Mouse (Mus musculus): Measurements from ENCODE around the gene Aloxe3.

Gene Aloxe3

DNA sequence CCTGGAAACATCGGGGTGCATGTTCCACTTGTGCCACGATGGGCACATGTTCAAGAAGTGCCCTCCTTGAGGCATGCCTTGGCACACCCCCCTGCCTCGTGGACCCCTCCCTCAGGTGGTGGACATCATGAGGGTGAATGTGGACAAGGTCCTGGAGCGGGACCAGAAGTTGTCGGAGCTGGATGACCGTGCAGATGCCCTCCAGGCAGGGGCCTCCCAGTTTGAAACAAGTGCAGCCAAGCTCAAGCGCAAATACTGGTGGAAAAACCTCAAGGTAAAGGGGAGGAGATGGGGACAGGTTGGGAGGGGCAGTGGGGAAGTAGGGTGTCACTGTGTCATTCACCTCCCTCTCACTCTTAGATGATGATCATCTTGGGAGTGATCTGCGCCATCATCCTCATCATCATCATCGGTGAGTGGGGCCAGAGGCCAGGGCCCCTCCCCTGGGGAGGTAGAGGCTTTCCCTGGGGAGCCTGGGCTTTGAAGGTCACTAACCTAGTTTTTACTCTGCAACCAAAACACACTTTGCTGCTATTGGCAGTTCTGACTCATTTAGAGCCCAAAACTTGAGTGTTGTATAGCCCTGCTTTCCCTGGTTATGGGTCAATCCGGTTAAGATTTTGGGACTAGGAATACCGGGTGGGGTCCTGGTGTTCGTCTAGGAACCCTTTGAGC, 35.9 kb upstream of the Aloxe3 start:
- CTCF ChIA-PET, result interaction anchor here in 1 of 4 experiments (1.0 kb wide), 1 partner anchor 23 kb away, joined by 3 read pairs; no protein-coding TSS in a partner anchor
- POLR2A ChIA-PET, result interaction anchor here in 3 of 4 experiments (0.7 to 19.7 kb wide), 6 partner anchors 9 to 145 kb away, joined by 3 to 547 read pairs (median 138); partner anchors contain the start of genes Tmem107 (in 2 of the 3), 9130213A22Rik (in 1 of the 3) and Hes7 (in 1 of the 3)

DNA sequence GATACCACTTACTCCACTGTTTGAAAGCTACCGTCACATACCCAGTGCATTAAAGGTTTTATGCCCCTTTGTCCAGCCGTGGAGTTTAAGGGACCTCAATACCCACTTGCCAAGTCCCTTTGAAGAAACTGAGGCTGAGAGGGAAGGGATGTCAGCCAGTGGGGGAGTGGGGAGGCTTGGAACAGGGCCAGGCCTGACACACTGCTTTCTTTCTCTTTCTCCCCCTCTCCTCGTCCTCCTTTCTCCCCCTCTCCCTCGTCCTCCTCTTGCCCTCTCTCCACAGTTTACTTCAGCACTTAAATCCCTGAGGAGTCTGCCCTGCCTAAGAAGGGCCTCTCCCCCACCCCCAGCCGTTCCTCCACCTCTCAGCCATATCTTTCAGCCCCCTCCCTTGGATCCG, 35.3 kb upstream of the Aloxe3 start:
- CTCF ChIA-PET, result interaction anchor here in 1 of 4 experiments (1.3 kb wide), 1 partner anchor 43 kb away, joined by 3 read pairs; no protein-coding TSS in a partner anchor
- POLR2A ChIA-PET, result interaction anchor here in 3 of 4 experiments (0.9 to 19.7 kb wide), 5 partner anchors 14 to 508 kb away, joined by 3 to 547 read pairs (median 269); partner anchors contain the start of genes Tmem107 (in 3 of the 3), 9130213A22Rik (in 1 of the 3) and Hes7 (in 1 of the 3)

DNA sequence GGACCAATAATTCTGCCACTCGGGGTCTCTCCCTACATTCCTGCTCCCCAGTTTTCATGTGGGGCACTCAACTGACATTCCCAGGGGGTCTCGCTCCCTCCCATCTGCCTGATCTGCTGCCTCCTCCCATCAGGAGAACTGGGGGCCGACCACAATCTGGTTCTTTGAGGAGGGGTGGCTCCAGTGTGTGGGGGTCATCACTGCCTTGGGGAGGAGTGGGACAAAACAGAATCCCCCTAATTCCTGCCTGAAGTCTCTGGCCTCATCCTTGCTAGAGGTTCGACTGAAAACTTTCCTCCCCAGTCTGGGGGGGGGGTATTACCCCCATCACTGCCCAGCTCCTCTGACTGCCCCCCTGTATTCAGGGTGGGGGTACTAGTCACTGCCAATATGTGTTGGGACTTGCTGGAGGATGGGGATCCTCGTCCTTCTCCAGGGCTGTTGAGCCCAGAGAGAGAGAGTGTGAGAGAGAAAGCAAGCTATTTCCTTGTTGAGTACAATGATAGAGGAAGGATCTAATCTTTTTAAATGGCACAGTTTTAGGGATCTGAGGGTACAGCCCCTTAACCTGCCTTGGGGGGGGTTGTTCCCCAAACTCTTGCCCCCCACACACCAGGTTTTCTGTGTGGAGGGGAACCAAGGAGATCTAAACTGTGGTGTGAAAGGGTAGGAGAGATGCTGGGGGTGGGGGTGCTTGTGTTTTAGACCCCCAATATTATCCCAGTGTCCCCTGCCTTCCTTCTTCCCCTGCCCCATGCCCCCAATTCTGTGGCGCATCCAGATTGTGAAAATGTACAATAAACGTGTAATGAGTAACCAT, 33.9 kb upstream of the Aloxe3 start:
- ChIA-PET POLR2A (interaction anchor here (0.7 to 19.7 kb wide), 15 partner anchors 8 to 67 kb away, joined by 3 to 547 read pairs (median 5); partner anchors contain the start of genes Tmem107 (in 3 of the 4), 9130213A22Rik (in 2 of the 4), Borcs6 (in 1 of the 4) and Hes7 (in 1 of the 4)), CTCF (interaction anchor here (0.5 to 3.0 kb wide), 19 partner anchors 10 to 231 kb away, joined by 3 to 14 read pairs (median 4); partner anchors contain the start of gene 9130213A22Rik (in 1 of the 4))

DNA sequence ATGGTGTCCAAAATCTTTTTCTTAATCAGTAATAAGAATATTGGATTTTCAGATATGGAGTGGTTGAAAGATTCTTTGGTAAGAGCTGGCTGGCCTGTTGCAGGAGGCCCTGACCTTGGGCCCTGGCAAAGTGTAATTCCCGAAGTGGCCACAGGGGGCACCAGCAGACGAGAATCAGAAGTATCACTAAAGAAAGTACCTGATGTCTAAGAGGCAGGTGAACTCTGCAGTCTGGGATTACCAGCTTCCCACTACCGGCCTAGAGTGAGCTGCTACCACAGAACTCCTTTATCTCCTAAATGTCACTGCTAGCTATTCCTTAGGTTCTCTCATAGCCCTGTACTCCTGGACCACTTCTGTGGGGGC, 33.3 kb upstream of the Aloxe3 start:
- ChIA-PET CTCF (interaction anchor here (0.5 to 3.0 kb wide), 22 partner anchors 9 to 367 kb away, joined by 3 to 14 read pairs (median 4); partner anchors contain the start of genes 9130213A22Rik (in 1 of the 4) and Slc25a35 (in 1 of the 4)), POLR2A (interaction anchor here (0.6 to 19.7 kb wide), 16 partner anchors 10 to 64 kb away, joined by 3 to 547 read pairs (median 5); partner anchors contain the start of genes Tmem107 (in 3 of the 4), 9130213A22Rik (in 2 of the 4), Borcs6 (in 1 of the 4) and Hes7 (in 1 of the 4))

DNA sequence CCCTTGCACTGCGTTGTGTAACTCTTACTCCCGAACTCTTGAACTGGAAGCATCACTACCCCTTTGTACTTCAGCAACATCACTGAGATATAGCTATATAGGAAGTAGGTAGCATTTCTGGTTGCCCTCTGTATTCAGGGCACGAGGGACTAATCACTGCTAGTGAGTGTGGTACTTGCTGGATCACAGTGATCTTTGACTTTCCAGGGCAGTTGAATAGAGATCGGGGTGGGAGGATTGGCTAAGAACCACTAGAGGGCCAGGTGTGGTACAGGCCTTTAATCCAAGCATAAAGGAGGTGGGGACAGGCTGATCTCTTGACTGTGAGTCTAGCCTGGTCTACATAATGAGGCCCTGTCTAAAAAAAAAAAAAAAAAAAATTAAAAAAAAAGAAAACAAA, 32.8 kb upstream of the Aloxe3 start:
- CTCF ChIA-PET, result interaction anchor here (0.6 to 3.0 kb wide), 21 partner anchors 8 to 366 kb away, joined by 3 to 14 read pairs (median 4); partner anchors contain the start of genes 9130213A22Rik (in 1 of the 4), Borcs6 (in 1 of the 4) and Slc25a35 (in 1 of the 4)
- POLR2A ChIA-PET, result interaction anchor here (0.6 to 19.7 kb wide), 20 partner anchors 8 to 64 kb away, joined by 3 to 547 read pairs (median 4); partner anchors contain the start of genes Tmem107 (in 3 of the 4), 9130213A22Rik (in 2 of the 4), Borcs6 (in 1 of the 4) and Hes7 (in 1 of the 4)

DNA sequence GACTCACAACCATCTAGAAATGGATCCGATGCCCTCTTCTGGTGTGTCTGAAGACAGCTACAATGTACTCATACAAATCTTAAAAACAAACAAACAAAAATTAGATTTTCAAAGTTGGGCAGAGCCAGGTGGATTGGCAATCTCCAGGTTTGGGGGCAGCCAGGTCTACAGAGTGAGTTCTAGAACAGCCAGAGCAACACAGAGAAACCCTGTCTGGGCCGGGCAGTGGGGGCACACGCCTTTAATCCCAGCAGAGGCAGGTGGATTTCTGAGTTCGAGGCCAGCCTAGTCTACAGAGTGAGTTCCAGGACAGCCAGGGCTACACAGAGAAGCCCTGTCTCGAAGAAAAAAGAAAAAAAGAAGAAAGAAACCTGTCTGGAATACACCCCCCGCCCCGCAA, 31.8 kb upstream of the Aloxe3 start:
- POLR2A ChIA-PET, result interaction anchor here (0.8 to 19.7 kb wide), 30 partner anchors 9 to 241 kb away, joined by 3 to 547 read pairs (median 8); partner anchors contain the start of genes Tmem107 (in 3 of the 4), 9130213A22Rik (in 2 of the 4), Borcs6 (in 2 of the 4) and Cntrob (in 1 of the 4)
- CTCF ChIA-PET, result interaction anchor here in 3 of 4 experiments (0.6 to 3.0 kb wide), 11 partner anchors 13 to 918 kb away, joined by 3 to 14 read pairs (median 7); partner anchors contain the start of genes Borcs6 (in 1 of the 3) and Slc25a35 (in 1 of the 3)

DNA sequence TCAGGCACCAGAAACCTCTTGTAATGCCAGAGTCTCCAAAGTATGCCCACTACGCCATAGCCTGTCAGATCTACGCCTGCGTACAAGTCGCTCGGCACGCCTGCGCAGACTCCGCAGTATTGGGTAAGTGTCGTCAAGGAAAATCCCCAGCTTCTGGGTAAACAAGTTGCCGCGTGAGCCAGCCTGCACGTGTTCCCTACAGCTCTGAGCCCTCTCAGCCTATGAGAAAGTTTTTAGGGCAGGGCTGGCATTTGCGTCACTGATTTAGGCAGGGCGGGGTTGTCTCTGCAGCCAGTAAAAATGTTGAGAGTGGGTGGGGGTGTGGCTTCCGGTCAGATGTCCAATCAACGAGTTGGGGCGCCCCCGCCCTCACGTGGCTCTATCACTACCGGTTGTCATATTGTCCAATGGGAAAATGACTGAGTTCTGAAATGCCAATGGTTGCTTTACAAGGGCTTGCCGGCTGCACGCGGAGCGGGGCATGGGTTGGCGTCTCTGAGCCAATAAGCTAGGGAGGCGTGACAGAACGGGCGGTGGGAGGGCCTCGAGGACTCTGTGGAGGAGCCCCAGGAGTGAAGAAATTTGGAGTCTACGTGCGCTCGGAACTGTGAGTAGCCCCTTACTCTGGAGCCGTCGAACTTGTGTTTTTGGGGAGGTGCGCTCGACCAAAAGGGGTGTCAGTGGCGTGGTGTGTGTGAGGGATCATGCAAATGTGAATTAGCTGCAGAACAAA, 30.8 kb upstream of the Aloxe3 start, which contains the start of gene Per1:
TSS of gene Per1 (plus strand) at position 521 of the 733 bp plus-strand sequence.
- ChIA-PET CTCF (interaction anchor here in 3 of 4 experiments (0.6 to 2.0 kb wide), 14 partner anchors 12 to 538 kb away, joined by 3 to 13 read pairs (median 4); partner anchors contain the start of genes Fxr2 (in 1 of the 3) and Hes7 (in 1 of the 3)), POLR2A (interaction anchor here (0.6 to 19.7 kb wide), 58 partner anchors 8 to 1574 kb away, joined by 3 to 547 read pairs (median 5); partner anchors contain the start of genes Tmem107 (in 3 of the 4), 9130213A22Rik (in 2 of the 4), Borcs6 (in 2 of the 4) and Trp53 (in 2 of the 4))

DNA sequence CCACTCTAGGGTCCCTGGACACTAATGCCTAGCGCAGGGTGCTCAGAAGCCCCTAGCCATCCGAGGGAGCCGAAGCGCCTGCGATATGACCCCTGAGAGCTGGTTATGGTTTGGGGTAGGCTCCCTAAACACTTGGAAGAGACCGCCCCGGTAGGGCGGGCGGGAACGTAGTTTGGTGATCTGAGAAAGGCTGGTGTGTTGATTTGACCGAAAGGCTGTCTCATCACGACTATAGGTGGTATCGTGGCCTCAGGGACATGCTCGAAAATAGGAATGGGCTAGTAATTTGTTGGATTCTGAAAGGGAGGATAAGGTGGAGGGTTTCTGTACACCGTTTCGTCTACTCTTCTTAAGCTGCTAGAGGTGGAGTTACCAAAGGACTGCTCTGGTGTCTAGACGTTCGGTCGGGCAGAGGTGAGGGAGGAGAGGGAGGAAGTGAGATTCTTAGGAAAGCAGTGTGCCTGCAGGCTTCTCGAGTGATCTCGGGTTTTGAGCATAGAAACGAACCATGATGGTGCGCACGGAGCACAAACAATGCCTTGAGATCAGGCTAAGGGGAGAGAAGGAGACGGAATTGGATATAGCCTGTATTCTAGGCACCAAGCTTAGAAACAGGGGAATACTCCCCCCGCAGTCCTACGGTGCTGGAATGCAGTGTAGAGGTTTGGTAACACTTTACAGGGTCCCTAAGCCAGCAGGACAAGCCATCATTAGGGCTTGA, 30.0 kb upstream of the Aloxe3 start:
- CTCF ChIA-PET, result interaction anchor here (0.6 to 2.0 kb wide), 11 partner anchors 11 to 1076 kb away, joined by 3 to 13 read pairs (median 4); partner anchors contain the start of genes Fxr2 (in 1 of the 4) and Hes7 (in 1 of the 4)
- POLR2A ChIA-PET, result interaction anchor here (0.6 to 19.7 kb wide), 49 partner anchors 8 to 906 kb away, joined by 3 to 547 read pairs (median 7); partner anchors contain the start of genes Tmem107 (in 3 of the 4), 9130213A22Rik (in 2 of the 4), Trp53 (in 2 of the 4) and Wrap53 (in 2 of the 4)

DNA sequence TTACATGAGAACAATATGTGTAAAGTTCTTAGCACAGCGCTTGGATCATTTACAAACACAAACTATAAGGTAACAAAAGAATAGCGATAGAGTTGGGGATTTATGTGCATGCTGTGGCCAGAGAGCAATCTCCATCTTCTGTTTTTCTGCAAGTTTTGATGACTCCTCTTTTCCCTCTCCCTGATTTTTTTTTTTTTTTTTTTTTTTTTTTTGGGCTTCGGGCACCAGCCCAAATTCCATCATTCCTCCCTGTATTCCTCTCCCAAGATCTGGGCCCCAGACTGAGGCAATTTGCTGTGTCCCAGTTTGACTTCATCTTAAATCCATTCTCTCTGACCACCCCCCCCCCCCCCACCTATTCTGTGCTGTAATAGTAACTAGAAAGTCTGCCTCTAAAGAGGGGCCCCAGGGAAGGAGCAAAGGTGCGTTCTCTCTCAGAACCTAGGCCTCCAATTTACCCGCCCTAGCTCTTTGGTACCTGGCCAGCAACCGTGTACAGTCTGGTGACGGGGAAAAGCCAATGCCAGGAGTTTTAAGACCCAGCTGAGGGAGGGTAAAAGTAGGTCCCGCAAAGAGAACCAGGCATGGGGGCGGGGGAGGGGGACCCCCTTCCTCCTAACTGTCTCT, 29.2 kb upstream of the Aloxe3 start:
- POLR2A ChIA-PET, result interaction anchor here in 3 of 4 experiments (0.7 to 19.7 kb wide), 24 partner anchors 9 to 781 kb away, joined by 3 to 547 read pairs (median 10); partner anchors contain the start of genes Tmem107 (in 3 of the 3), Borcs6 (in 2 of the 3), Hes7 (in 2 of the 3) and 9130213A22Rik (in 1 of the 3)
- CTCF ChIA-PET, result interaction anchor here in 2 of 4 experiments (0.6 to 0.8 kb wide), 2 partner anchors 16 to 85 kb away, joined by 3 read pairs; no protein-coding TSS in a partner anchor

DNA sequence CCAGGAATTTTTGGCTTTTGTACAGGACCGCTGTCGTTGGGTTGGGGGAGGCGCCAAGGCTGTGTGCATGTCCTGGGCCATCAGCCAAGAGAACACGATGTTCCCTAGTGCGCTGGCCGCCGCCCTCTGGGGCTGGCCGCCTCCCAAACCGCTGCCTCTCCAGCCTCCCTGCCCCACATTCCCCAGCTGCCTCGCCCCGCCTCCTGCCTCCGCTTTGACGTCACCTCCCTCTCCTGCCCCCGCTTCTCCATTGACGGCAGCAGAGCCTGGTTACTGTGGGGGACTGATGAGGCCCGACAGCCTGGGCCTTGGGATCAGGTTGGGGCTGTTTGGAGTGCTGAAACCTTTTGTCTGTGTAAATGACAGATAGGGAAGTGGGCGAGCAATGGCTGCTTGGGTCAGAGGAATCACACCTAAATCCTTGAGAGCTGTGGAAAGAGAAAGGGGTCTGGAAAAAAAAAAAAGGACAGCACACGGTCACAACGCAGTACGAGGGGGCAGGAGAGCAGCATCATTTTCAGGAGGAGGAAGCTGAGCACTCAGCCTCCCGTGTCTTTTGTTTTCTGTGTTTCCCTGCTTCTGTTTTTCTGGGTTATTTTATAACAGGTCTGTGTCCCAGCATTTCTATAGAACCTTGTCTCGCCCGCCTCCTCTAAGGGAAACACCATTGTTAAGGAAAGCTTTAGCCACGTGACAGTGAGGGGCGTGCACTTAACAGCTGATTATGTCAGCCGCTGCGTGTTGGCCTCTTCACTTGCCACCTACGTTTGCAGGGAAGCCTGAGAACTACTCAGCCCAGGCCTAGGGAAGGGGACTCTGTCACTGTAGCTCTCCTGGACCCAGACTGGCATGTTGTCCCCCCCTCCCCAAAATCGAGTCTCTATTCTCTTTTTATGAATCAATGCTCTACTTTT, 28.5 kb upstream of the Aloxe3 start:
- POLR2A ChIA-PET, result interaction anchor here in 3 of 4 experiments (0.6 to 19.7 kb wide), 34 partner anchors 10 to 781 kb away, joined by 3 to 547 read pairs (median 4); partner anchors contain the start of genes Tmem107 (in 3 of the 3), Borcs6 (in 2 of the 3), Hes7 (in 2 of the 3) and 9130213A22Rik (in 1 of the 3)
- CTCF ChIA-PET, result interaction anchor here in 1 of 4 experiments (0.6 to 0.8 kb wide), 3 partner anchors 17 to 84 kb away, joined by 3 read pairs; no protein-coding TSS in a partner anchor

DNA sequence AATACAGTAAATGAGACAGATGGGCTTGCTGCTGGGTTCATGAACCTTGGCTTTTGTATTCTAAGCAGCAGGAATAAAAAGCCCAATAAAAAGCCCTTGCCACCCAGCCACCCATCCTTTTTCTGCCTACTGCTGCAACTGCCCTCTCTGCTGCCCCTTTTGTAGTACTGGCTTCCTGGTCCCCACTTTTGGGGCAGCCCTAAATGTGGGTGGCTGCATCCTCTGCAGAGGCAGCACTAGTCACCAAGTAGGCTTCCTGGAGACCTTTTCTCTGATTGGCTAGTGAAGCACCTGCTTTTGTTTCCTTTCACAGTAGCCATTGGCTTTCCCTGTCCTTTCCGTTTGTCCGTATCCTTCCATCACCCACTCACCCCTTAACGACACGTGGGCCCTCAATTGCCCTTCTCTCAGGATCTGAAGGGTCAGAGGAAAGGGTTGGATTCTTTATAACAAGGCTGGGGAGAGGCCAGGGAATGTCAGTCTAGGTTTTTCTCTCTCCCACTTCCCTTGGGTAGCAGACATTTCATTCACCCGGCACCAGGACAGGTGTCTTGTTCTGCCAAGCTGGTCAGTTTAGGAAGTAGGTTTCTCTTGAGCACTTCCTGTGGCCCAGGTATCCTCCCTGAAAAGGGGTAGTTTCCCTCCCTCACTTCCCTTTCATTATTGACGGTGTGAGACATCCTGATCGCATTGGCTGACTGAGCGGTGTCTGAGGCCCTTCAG, 27.5 kb upstream of the Aloxe3 start:
- POLR2A ChIA-PET, result interaction anchor here (0.6 to 19.7 kb wide), 44 partner anchors 10 to 1775 kb away, joined by 3 to 547 read pairs (median 4); partner anchors contain the start of genes Tmem107 (in 3 of the 4), Borcs6 (in 2 of the 4), Hes7 (in 2 of the 4) and 9130213A22Rik (in 1 of the 4)
- CTCF ChIA-PET, result interaction anchor here in 1 of 4 experiments (0.6 to 2.3 kb wide), 5 partner anchors 8 to 31 kb away, joined by 3 to 15 read pairs (median 3); no protein-coding TSS in a partner anchor

DNA sequence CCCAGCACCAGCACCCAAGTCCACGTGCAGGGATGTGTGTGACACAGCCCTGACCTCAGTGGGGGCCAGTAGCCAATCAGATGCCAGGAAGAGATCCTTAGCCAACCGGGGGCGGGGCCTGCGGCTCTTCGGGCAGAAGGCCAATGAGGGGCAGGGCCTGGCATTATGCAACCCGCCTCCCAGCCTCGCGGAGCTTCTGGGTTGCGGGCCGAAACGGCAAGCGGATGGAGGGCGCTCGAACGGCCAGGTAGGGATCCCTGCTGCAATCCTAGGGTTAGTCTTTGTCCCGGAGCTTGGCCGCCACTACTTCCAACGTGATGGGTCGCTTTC, 27.0 kb upstream of the Aloxe3 start:
- ChIA-PET POLR2A (interaction anchor here (0.5 to 19.7 kb wide), 29 partner anchors 10 to 1774 kb away, joined by 3 to 417 read pairs (median 5); partner anchors contain the start of genes Tmem107 (in 3 of the 4), Borcs6 (in 2 of the 4), 9130213A22Rik (in 1 of the 4) and Aloxe3 (in 1 of the 4)), CTCF (interaction anchor here in 1 of 4 experiments (0.6 to 2.3 kb wide), 5 partner anchors 8 to 32 kb away, joined by 3 to 15 read pairs (median 3); no protein-coding TSS in a partner anchor)

Measured in embryonic stem cell, embryonic (primary cell).